Mouse (Mus musculus) embryonic fibroblast, embryonic 13.5 days (primary cell): ENCODE data around the gene Rab14.

Experiments used
- CTCF ChIP-seq: IDR thresholded peaks from 2 replicates; pipeline ENCODE4 v1.5.1; 2011; ENCODE audit warnings: mild to moderate bottlenecking, control low read depth, low read length, moderate library complexity, borderline replicate concordance; ENCODE audit not compliant: insufficient read depth
- POLR2A ChIP-seq: IDR thresholded peaks from 2 replicates; pipeline ENCODE4 v1.6.1; 2011; ENCODE audit warnings: low read depth, mild to moderate bottlenecking, control low read depth, low read length, moderate library complexity

GRCm38 (mm10) chr2:35208931-35209665 is 8.2 kb upstream of the Rab14 start:
- no peak for TF ChIP-seq CTCF
- no peak for TF ChIP-seq POLR2A
